Mouse (Mus musculus) ES-Bruce4 (cell line): ENCODE results near the gene Tnrc6a.

ENCODE experiments used
- CTCF ChIP-seq: IDR thresholded peaks from one replicate; pipeline ENCODE4 v1.8.1; 2011; ENCODE audit warnings: low read depth, low read length
- POLR2A ChIP-seq: IDR thresholded peaks from one replicate; pipeline ENCODE4 v1.8.1; 2011; ENCODE audit warnings: low read length; ENCODE audit not compliant: insufficient read depth

DNA sequence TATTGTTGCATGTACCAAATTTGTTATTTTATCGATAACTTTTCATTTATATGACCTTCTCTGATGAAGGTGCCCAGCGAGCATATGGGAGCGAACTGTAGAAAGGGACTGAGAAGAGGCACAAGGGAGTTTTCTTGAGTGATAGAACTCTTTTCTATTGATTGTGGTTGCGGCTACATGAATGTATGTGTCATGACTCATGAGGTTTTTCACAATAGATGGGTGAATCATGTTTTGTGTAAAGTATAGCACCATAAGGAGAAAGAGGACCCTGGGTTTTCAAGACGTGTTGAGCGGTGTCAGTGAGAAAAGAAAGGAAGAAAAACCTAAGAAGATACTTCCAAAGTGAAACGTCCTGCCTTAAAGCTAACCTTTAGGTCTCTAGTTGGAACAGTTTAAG lies 3.2 kb upstream of the Tnrc6a start:
- no peak for TF ChIP-seq CTCF
- TF ChIP-seq POLR2A = no peak
